Mouse (Mus musculus) CH12.LX (cell line): ENCODE measurements around the gene Tdo2. TPM values are rescaled to one million over a fixed set of nuclear protein-coding genes. Genes with fewer than 3 reads are reported as not detected.

Experiments used
- polyA plus RNA-seq: library from polyadenylated mRNA; unstranded; fragments of >175 nt; gene quantifications from 2 replicates; pipeline ENCODE4 v1.2.1, GENCODE M21; 2012; ENCODE audit warnings: low read depth; ENCODE audit not compliant: insufficient read length
- total RNA-seq, 2 experiments: library from RNA; depleted of rRNA; stranded (reverse); fragments of 300-350 nt in 1 of 2; fragments of >200 nt in 1 of 2; gene quantifications; 2 replicates each; pipeline ENCODE4 v1.2.3; 2012 to 2014

Gene Tdo2
- total and polyA plus RNA-seq, 3 experiments, result 0.41 TPM; not detected in 2

Other genes starting within 250 kb of the Tdo2 start
- 20.2 and 21.1 TPM in 2 replicates for gene Ctso, start 43.6 kb downstream of the Tdo2 start, total RNA-seq (2012; rRNA removed)
- gene Ctso, start 43.6 kb downstream of the Tdo2 start, total RNA-seq (2014; rRNA removed), result 41.7 and 42.9 TPM in 2 replicates
- 37.4 and 39.2 TPM in 2 replicates for gene Ctso, start 43.6 kb downstream of the Tdo2 start, polyA plus RNA-seq
- gene Asic5, start 6.1 kb upstream of the Tdo2 start, total RNA-seq (2012; rRNA removed), result not detected in 2 replicates
- not detected in 2 replicates for gene Asic5, start 6.1 kb upstream of the Tdo2 start, total RNA-seq (2014; rRNA removed)
- not detected in 2 replicates for gene Asic5, start 6.1 kb upstream of the Tdo2 start, polyA plus RNA-seq
- not detected in 2 replicates for gene Gucy1b1, start 98.5 kb upstream of the Tdo2 start, total RNA-seq (2012; rRNA removed)
- not detected in 2 replicates for gene Gucy1b1, start 98.5 kb upstream of the Tdo2 start, total RNA-seq (2014; rRNA removed)
- not detected in 2 replicates for gene Gucy1b1, start 98.5 kb upstream of the Tdo2 start, polyA plus RNA-seq
- gene Gucy1a1, start 169.6 kb upstream of the Tdo2 start, total RNA-seq (2012; rRNA removed), result not detected in 2 replicates
- gene Gucy1a1, start 169.6 kb upstream of the Tdo2 start, total RNA-seq (2014; rRNA removed), result not detected in 2 replicates
- not detected in 2 replicates for gene Gucy1a1, start 169.6 kb upstream of the Tdo2 start, polyA plus RNA-seq